Mouse (Mus musculus) cortical plate, adult 2 months (tissue): ENCODE measurements around the gene Cd164. TPM values are rescaled to one million over a fixed set of nuclear protein-coding genes. Genes with fewer than 3 reads are reported as not detected.

Source experiments
- H3K27ac ChIP-seq: fragments of 200-500 bp; 2 replicates; pipeline ENCODE4 v1.5.1; 2012; ENCODE audit warnings: low read length, control low read depth, inconsistent platforms; ENCODE audit not compliant: insufficient read depth
- H3K4me1 ChIP-seq: fragments of 200-500 bp; 2 replicates; pipeline ENCODE4 v1.6.1; 2011; ENCODE audit warnings: low read length; ENCODE audit not compliant: control insufficient read depth, insufficient read depth
- H3K4me3 ChIP-seq: fragments of 200-500 bp; 2 replicates; pipeline ENCODE4 v1.5.1; 2011; ENCODE audit warnings: mild to moderate bottlenecking, low read length, control low read depth; ENCODE audit not compliant: insufficient read depth
- CTCF ChIP-seq: fragments of 200-500 bp; IDR thresholded peaks from 2 replicates; pipeline ENCODE4 v1.5.1; 2011; ENCODE audit warnings: mild to moderate bottlenecking, control low read depth, low read length; ENCODE audit not compliant: insufficient read depth; ENCODE audit errors: extremely low read depth
- POLR2A ChIP-seq: fragments of 200-500 bp; IDR thresholded peaks from 2 replicates; pipeline ENCODE4 v1.6.1; 2011; ENCODE audit warnings: mild to moderate bottlenecking, low read length, control low read depth; ENCODE audit not compliant: insufficient read depth; ENCODE audit errors: extremely low read depth
- polyA plus RNA-seq: library from polyadenylated mRNA; depleted of rRNA; stranded (reverse); fragments of >200 nt; gene quantifications from 2 replicates; pipeline ENCODE4 v1.2.3, GENCODE M21; 2012

Cd164 gene
- polyA plus RNA-seq, 1 experiment, result 59.3 TPM

DNA sequence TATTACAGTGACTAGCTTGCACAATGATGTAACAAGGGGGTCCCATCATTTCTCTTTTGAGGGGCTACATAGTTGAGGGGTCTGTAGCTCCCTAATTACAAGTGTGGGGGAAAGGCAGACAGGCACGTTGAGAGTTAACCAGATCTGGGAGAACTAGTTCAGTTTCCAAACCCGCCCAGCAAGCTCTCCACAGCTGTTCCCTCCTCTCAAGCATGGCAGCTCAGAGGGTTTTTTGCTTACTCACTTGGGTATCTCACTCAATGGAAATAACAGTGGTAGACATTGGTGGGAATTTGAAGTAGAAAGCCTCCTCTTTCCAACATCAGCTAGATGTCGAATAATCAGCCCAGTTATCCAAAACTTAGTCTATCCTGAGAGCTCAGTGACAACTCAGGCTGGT is 35.9 kb downstream of the Cd164 start:
- H3K27ac ChIP-seq, result no peak overlapping the region
- H3K4me3 ChIP-seq, result no peak overlapping the region
- TF ChIP-seq CTCF (no peak), POLR2A (no peak)
- peaks cover 6% of the 10 kb centered on the region for H3K4me1 ChIP-seq

DNA sequence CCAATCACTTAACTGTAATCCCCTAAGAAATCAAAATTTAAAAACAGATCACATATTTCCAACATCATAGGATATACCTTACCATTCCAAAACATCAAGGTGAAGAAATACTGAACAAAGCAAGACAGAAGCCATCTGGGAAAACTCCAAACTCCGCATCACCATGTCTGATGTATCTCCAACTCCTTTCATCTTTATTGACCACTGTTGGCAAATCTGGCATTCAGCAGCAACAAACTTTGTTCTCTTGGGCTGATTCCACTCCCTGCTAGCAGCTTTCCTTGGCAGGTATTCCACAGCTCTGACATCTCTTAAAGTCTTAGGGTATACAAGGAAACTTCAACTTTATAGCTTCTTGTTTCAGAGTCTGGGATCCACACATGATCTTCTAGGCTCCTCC is 39.2 kb downstream of the Cd164 start:
- Histone ChIP-seq H3K4me1 (peaks cover 2% of the 10 kb centered on the region), H3K4me3 (no peak overlapping the region), H3K27ac (no peak overlapping the region)
- no peak for TF ChIP-seq POLR2A
- TF ChIP-seq CTCF, result no peak

DNA sequence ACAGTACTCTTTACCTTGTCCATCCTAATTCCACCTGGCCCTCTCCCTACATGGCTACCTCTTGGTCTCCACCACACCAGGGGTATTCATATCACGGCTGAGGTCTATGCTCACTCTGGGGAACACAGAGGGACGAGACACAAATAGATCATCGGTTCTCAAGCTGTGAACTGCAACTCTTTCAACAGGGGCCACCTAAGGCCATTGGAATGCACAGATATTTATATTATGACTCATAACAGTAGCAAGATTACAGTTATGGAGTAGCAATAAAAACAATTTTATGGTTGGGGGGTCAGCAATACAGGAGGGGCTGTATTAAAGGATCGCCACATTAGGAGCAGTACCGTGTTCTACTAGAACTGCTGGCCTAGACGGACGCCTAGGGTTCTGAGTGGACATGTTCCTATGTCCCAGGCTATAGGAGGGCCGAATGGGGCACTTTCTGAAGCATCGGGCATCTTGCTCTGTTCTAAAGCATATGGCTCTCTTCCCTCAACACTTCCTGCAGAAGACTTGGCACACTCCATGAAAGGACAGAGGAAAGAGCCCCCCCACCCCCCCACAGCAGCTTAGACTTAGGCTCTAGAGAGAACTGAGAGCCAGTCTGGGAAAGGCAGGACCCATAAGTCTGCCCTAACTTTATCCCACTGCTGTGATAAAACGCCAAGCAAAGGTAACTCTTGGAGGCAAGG is 42.6 kb downstream of the Cd164 start:
- no peaks in the 10 kb centered on the region for H3K4me1 ChIP-seq
- no peak overlapping the region for H3K4me3 ChIP-seq
- no peak overlapping the region for H3K27ac ChIP-seq
- no peak for TF ChIP-seq CTCF
- no peak for TF ChIP-seq POLR2A

DNA sequence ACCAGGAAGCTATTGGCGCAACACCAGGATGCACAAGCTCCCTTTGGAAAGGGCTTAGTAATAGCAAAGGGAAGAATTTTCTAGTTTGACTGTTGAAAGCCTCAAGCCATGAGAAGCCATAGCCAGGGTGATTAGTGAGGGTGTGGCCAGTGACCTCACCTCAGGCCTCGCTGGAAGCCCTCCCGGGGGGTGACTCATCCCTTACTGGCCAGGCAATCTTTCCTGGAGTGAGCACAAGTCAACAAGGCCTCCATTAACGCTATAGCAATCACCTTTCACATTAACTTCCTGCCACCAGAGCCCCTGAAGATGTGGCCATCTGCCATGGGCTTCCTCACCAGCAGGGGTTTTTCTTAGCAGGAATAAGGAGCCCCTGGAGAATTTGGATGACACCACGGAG is 45.9 kb downstream of the Cd164 start:
- H3K4me1 ChIP-seq, result no peaks in the 10 kb centered on the region
- TF ChIP-seq CTCF, result no peak
- TF ChIP-seq POLR2A, result no peak
- H3K4me3 ChIP-seq, result no peak overlapping the region
- H3K27ac ChIP-seq, result no peak overlapping the region

DNA sequence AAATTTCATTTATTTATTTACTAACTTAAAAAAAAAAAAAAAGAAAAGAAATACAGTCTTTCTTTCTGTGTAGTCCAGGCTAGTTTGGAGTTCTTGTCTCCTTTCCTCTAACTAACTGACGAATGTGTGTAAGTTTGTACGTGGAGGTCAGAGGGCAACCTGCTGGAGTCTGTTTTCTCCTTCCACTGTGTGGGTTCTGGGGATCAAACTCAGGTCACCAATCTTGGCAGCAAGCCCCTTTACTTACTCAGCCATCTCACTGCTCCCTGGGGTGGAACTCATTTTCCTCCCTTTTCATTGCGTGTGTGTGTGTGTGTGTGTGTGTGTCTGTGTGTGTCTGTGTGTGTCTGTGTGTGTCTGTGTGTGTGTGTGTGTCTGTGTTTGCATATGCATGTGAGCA is 49.1 kb downstream of the Cd164 start:
- Histone ChIP-seq H3K4me3 (no peak overlapping the region), H3K4me1 (peaks cover 4% of the 10 kb centered on the region; the same call in 1 of the 2 replicates), H3K27ac (no peak overlapping the region)
- no peak for TF ChIP-seq POLR2A
- no peak for TF ChIP-seq CTCF

DNA sequence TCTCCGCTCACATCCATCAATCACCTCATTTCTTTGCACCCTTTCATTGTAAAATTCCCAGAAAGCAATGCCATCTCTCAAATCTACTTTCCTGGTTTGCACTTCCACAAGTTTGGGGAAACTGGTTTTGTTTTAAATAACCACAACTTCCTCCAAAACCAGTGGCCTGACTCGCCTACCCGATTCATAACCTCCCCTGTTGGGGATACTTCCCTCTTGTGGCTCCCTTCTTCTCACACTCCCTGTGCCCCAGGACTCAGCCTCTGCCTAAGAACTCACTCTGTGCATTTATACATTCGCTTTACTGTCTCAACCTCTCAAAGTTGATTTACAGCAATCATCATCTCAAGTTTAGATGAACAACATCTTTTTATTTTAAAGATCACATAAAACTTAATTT is 51.9 kb downstream of the Cd164 start:
- no peak for TF ChIP-seq POLR2A
- no peak for TF ChIP-seq CTCF
- H3K27ac ChIP-seq, result no peak overlapping the region
- H3K4me1 ChIP-seq, result peaks cover 4% of the 10 kb centered on the region; the same call in 1 of the 2 replicates
- no peak overlapping the region for H3K4me3 ChIP-seq

DNA sequence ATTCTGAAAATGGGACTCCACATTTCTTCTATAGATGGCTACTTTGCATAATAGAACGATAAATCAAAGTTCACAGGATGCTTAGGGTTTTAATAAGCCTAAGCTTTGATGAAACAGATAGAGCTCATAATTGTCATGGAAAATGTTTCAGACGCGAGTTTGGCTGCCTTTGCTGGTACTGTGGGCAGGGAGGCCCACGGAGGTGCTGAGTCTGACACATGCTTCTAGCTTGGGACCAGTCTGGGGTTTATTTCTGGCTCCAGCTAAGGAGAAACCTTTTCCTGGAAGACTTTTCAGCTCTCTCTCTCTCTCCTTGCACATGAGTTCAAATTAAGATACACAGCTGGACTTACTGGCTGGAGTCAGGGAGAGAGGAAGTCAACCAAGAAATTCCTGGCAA is 53.1 kb downstream of the Cd164 start:
- Histone ChIP-seq H3K4me3 (no peak overlapping the region), H3K4me1 (peaks cover 4% of the 10 kb centered on the region; the same call in 1 of the 2 replicates), H3K27ac (no peak overlapping the region)
- TF ChIP-seq POLR2A (no peak), CTCF (no peak)

DNA sequence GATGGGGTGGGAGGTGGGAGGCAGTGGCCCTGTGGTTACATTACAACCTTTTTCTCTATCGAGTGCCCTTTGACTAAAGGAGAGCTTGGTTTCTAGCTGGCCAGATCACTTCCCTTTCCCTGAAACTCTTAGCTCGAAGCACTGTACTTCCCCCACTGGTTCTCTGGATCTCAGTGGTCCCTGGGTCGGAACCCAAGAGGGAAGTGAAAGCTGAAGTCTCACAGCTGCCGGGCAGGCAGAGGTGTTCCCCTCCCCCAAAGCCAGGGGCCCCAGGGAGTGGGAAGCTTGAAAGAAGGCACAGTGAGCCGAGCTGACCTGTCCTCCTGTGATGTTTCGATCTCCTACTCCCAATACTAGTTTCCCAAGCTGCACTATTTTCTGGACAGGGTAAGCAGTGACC is 54.0 kb downstream of the Cd164 start:
- TF ChIP-seq CTCF, result no peak
- no peak for TF ChIP-seq POLR2A
- no peak overlapping the region for H3K27ac ChIP-seq
- no peak overlapping the region for H3K4me3 ChIP-seq
- H3K4me1 ChIP-seq, result peaks cover 4% of the 10 kb centered on the region; the same call in 1 of the 2 replicates

DNA sequence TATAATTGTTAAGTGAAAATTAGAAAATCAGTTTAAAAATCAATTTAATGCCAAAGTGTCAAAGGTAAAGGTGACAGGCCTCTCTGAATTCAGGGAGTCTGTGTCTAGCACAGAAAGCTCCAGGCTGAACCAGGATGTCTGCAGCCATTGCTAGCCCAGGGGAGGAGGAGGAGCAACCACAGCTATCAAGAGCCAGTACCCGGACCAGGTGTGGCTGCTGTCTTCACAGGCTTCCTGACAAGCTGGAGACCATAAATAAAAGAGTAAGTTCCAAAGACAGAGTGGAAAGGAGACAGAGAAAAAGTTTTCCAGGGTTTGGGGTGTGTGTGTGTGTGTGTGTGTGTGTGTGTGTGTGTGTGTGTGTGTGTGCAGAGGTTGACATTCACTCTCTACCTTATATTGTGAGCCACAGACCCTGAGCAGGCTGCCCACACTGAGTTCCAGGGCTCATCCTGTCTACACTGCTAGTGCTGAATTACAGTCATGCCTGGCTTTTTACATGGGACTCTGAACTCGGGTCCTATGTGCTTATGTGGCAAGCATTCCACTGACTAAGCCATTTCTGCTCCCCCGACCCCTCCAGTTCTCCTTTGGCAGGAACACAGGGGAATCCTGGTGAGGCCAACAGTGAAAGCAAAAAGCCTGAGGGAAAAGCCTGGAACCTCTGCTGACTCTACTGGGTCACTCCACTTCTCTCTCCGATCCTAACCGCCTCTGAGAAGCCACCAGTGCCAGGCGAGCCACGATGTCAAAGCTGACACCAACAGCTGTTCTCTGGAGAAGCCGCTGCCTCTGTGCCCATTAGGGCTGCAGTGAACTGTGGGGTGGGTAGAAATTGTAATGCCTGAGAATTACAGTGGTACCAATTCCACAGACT is 56.5 kb downstream of the Cd164 start:
- H3K27ac ChIP-seq, result no peak overlapping the region
- H3K4me1 ChIP-seq, result peaks cover 4% of the 10 kb centered on the region; the same call in 1 of the 2 replicates
- H3K4me3 ChIP-seq, result no peak overlapping the region
- TF ChIP-seq POLR2A (no peak), CTCF (no peak)

DNA sequence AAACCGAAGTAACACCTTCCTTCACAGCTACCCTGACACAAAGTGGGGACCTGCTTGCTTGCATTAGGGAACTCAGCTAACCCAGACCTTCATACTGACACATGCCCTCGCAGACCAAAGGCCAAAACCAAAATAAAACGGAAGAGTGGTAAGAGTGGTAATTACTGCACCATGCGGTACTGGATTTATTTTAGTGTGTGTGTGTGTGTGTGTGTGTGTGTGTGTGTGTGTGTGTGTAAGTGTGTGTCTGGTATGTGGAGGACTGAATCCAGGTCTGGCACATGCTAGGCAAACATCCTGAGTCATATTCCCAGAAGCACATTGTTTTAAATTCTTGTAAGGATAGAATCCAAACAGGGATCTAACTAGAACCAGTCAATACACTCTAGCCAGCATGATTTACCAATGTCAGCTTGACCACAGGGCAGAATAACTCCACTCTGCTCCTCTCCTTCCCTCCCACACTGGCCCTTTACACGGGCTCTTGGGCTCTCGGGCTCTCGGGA is 57.2 kb downstream of the Cd164 start:
- Histone ChIP-seq H3K27ac (no peak overlapping the region), H3K4me1 (peaks cover 4% of the 10 kb centered on the region; the same call in 1 of the 2 replicates), H3K4me3 (no peak overlapping the region)
- TF ChIP-seq POLR2A, result no peak
- no peak for TF ChIP-seq CTCF

DNA sequence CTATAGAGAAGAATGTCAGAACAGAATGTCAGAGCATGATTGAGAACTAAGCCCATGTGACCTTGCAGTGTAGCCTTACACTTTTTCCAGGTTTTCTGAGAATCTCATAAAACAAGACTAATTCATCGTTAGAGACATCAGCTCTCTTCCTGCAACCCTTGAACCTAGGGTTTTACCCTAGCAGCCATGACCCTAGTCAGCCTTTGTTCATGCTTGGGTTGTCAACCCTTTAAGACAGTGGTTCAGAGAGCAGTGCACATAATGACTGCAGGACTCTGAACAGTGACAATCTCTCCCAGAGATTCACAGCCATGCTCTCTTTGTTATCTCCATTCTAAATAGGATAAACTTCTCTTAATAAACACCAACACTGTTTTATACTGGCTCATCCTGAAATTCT is 59.3 kb downstream of the Cd164 start:
- no peak overlapping the region for H3K27ac ChIP-seq
- no peaks in the 10 kb centered on the region for H3K4me1 ChIP-seq
- TF ChIP-seq CTCF (no peak), POLR2A (no peak)
- no peak overlapping the region for H3K4me3 ChIP-seq
